In genomic region chr11:98586087-98586891, GRCm38 (mm10) we compare ENCODE assay signal across 9 mouse cellular contexts. TPM values are rescaled to one million over a fixed set of nuclear protein-coding genes. Genes with fewer than 3 reads are reported as not detected.
DNase-seq lines count a peak whose midpoint lies in the region; ATAC-seq and TF ChIP-seq lines count a peak whose summit lies in the region.
"Had no signal": no experiment of that assay in that cellular context is flagged by ENCODE, and none has a peak within 500 bp of the region (broad histone marks: within the 10 kb centered on the region; RNA-seq: fewer than 3 reads in every experiment).

No protein-coding gene starts in this region.

- peak overlapping the region; percentile 85 for H3K9ac ChIP-seq in embryonic facial prominence, embryonic 11.5 days (replicated peaks; ENCODE audit: low read length)
- H3K9ac ChIP-seq in limb, embryonic 12.5 days (replicated peaks) = peak overlapping the region; percentile 81
- peak overlapping the region; percentile 92 for H3K9ac ChIP-seq in neural tube, embryonic 15.5 days (replicated peaks)

- no peak for TF ChIP-seq CTCF in cerebellum, adult 2 months (IDR thresholded peaks at IDR 0.05; ENCODE audit: borderline replicate concordance, insufficient read depth, low read depth, low read length)

- 0 out of 2 replicates have a peak, but pooled peaks have one; percentile 32 for ATAC-seq in embryonic facial prominence, embryonic 11.5 days (replicated peaks; ENCODE audit: insufficient number of reproducible peaks, low FRiP score, low TSS enrichment, low read depth)
- peak; percentile 33; the same call in 1 of the 2 replicates for ATAC-seq in limb, embryonic 12.5 days (ENCODE audit: insufficient number of reproducible peaks, insufficient read depth, low FRiP score, low TSS enrichment, low read depth)
- peak; percentile 58 for ATAC-seq in neural tube, embryonic 15.5 days (ENCODE audit: low FRiP score)

- peak overlapping the region; percentile 88 for H3K4me3 ChIP-seq in cerebellum, adult 2 months (replicated peaks; ENCODE audit: insufficient read depth, low read depth, low read length)
- peak overlapping the region; percentile 80 for H3K4me3 ChIP-seq in embryonic facial prominence, embryonic 11.5 days (ENCODE audit: low read depth, low read length)
- peak overlapping the region; percentile 85 for H3K4me3 ChIP-seq in limb, embryonic 12.5 days (replicated peaks)
- H3K4me3 ChIP-seq in neural tube, embryonic 15.5 days (replicated peaks) = peak overlapping the region; percentile 93

- no peaks in the 10 kb centered on the region; the same call in 1 of the 2 replicates for H3K36me3 ChIP-seq in embryonic facial prominence, embryonic 11.5 days (replicated peaks; ENCODE audit: control insufficient read depth, insufficient read depth, low read depth, low read length)
- peaks cover 30% of the 10 kb centered on the region for H3K36me3 ChIP-seq in limb, embryonic 12.5 days
- peaks cover 21% of the 10 kb centered on the region for H3K36me3 ChIP-seq in neural tube, embryonic 15.5 days

- no peak for DNase-seq in cerebellum, adult 2 months
- no peak for DNase-seq in cerebellum, adult 8-10 months
- DNase-seq in 3134 (ENCODE audit: extremely low read depth, insufficient read length, low spot score) = peak; percentile 52
- no peak for DNase-seq in embryonic facial prominence, embryonic 11.5 days (ENCODE audit: low spot score)
- DNase-seq in heart, postnatal 14 days = peak; percentile 38 to 49
- DNase-seq in layer of hippocampus, adult 9-11 months = no peak

- under 1% methylated on average over 22 of the region's 22 CpGs for WGBS in cerebellum, adult 2 months
- 2% methylated on average over 22 of the region's 22 CpGs for WGBS in embryonic facial prominence, embryonic 11.5 days
- 3% methylated on average over 22 of the region's 22 CpGs for WGBS in limb, embryonic 12.5 days
- WGBS in neural tube, embryonic 15.5 days = 3% methylated on average over 21 of the region's 22 CpGs

- peaks cover 16% of the 10 kb centered on the region for H3K4me1 ChIP-seq in cerebellum, adult 2 months (ENCODE audit: control insufficient read depth, insufficient read depth, low read length)
- no peaks in the 10 kb centered on the region; the same call in 1 of the 2 replicates for H3K4me1 ChIP-seq in embryonic facial prominence, embryonic 11.5 days (ENCODE audit: control insufficient read depth, insufficient read depth, low read length)
- peaks cover 30% of the 10 kb centered on the region for H3K4me1 ChIP-seq in limb, embryonic 12.5 days (replicated peaks)
- H3K4me1 ChIP-seq in neural tube, embryonic 15.5 days = peaks cover 42% of the 10 kb centered on the region

- intact Hi-C loops in heart, postnatal 14 days (cut with DNase I) = no loop called here

- TF ChIP-seq POLR2A in cerebellum, adult 2 months (IDR thresholded peaks at IDR 0.05; ENCODE audit: borderline replicate concordance, insufficient read depth, low read length) = no peak

- peak overlapping the region; percentile 71 for H3K4me2 ChIP-seq in embryonic facial prominence, embryonic 11.5 days (ENCODE audit: low read depth, low read length)
- peak overlapping the region; percentile 94 for H3K4me2 ChIP-seq in limb, embryonic 12.5 days
- H3K4me2 ChIP-seq in neural tube, embryonic 15.5 days = peak overlapping the region; percentile 94

- no peak overlapping the region for H3K27ac ChIP-seq in cerebellum, adult 2 months (ENCODE audit: insufficient read depth, low read length)
- no peak overlapping the region; the same call in 1 of the 2 replicates for H3K27ac ChIP-seq in embryonic facial prominence, embryonic 11.5 days (replicated peaks; ENCODE audit: low read depth, low read length)
- H3K27ac ChIP-seq in limb, embryonic 12.5 days = peak overlapping the region; percentile 82
- H3K27ac ChIP-seq in neural tube, embryonic 15.5 days (replicated peaks) = peak overlapping the region; percentile 88

- no peaks in the 10 kb centered on the region for H3K9me3 ChIP-seq in embryonic facial prominence, embryonic 11.5 days (replicated peaks; ENCODE audit: control insufficient read depth, low read length)
- no peaks in the 10 kb centered on the region for H3K9me3 ChIP-seq in limb, embryonic 12.5 days
- no peaks in the 10 kb centered on the region for H3K9me3 ChIP-seq in neural tube, embryonic 15.5 days (replicated peaks)

- H3K27me3 ChIP-seq in cerebellum, adult 2 months (ENCODE audit: control insufficient read depth, insufficient read depth, low read length) = no peaks in the 10 kb centered on the region
- H3K27me3 ChIP-seq in embryonic facial prominence, embryonic 11.5 days (ENCODE audit: control insufficient read depth, insufficient read depth, low read length) = no peaks in the 10 kb centered on the region
- H3K27me3 ChIP-seq in limb, embryonic 12.5 days = peaks cover 4% of the 10 kb centered on the region; the same call in 1 of the 2 replicates
- no peaks in the 10 kb centered on the region; the same call in 1 of the 2 replicates for H3K27me3 ChIP-seq in neural tube, embryonic 15.5 days (replicated peaks)

RNA-seq across cellular contexts. Expression of gene Ormdl3, which starts 0.9 kb away (rescaled TPM):
- 64.6 and 66.8 TPM in 2 replicates for polyA plus RNA-seq in cerebellum, adult 2 months (2012; rRNA removed)
- polyA plus RNA-seq in embryonic facial prominence, embryonic 11.5 days (2014; fragmentation: Nextera tagmentation; extraction: Ambion mirVana) = 8.0 and 9.3 TPM in 2 replicates
- 10 to 100 TPM; 35.0 to 37.1 TPM for total RNA-seq in heart, postnatal 14 days (2021)
- 58.2 and 63.1 TPM in 2 replicates for polyA plus RNA-seq in limb, embryonic 12.5 days (2016; fragmentation: Nextera tagmentation; extraction: Ambion mirVana)
- 92.9 and 99.8 TPM in 2 replicates for polyA plus RNA-seq in neural tube, embryonic 15.5 days (2015; fragmentation: Nextera tagmentation; extraction: Ambion mirVana)

RNA-seq across cellular contexts. Expression of gene Lrrc3c, which starts 11.8 kb away (rescaled TPM):
- 0.41 TPM in 1 of 2 replicates, not detected in the other for polyA plus RNA-seq in cerebellum, adult 2 months (2012; rRNA removed)
- polyA plus RNA-seq in embryonic facial prominence, embryonic 11.5 days (2014; fragmentation: Nextera tagmentation; extraction: Ambion mirVana) = not detected in 2 replicates
- not detected for total RNA-seq in heart, postnatal 14 days (2021)
- polyA plus RNA-seq in limb, embryonic 12.5 days (2016; fragmentation: Nextera tagmentation; extraction: Ambion mirVana) = not detected in 2 replicates
- not detected in 2 replicates for polyA plus RNA-seq in neural tube, embryonic 15.5 days (2015; fragmentation: Nextera tagmentation; extraction: Ambion mirVana)
- total RNA-seq: gastrocnemius, postnatal 36 days had no signal

RNA-seq across cellular contexts. Expression of gene Zpbp2, which starts 35.4 kb away (rescaled TPM):
- polyA plus RNA-seq in cerebellum, adult 2 months (2012; rRNA removed) = 0.13 and 0.20 TPM in 2 replicates
- 0.24 TPM in 1 of 2 replicates, not detected in the other for polyA plus RNA-seq in embryonic facial prominence, embryonic 11.5 days (2014; fragmentation: Nextera tagmentation; extraction: Ambion mirVana)
- not detected for total RNA-seq in heart, postnatal 14 days (2021)
- 0.65 TPM in 1 of 2 replicates, not detected in the other for polyA plus RNA-seq in limb, embryonic 12.5 days (2016; fragmentation: Nextera tagmentation; extraction: Ambion mirVana)
- polyA plus RNA-seq in neural tube, embryonic 15.5 days (2015; fragmentation: Nextera tagmentation; extraction: Ambion mirVana) = 0.45 TPM in 1 of 2 replicates, not detected in the other
- total RNA-seq: gastrocnemius, postnatal 36 days had no signal

RNA-seq across cellular contexts. Expression of gene Gm12355, which starts 39.2 kb away (rescaled TPM):
- polyA plus RNA-seq in cerebellum, adult 2 months (2012; rRNA removed) = 0.33 and 0.35 TPM in 2 replicates
- polyA plus RNA-seq in embryonic facial prominence, embryonic 11.5 days (2014; fragmentation: Nextera tagmentation; extraction: Ambion mirVana) = 0.83 and 1.2 TPM in 2 replicates
- 10 to 100 TPM in 1 of 2 experiments, 1 to 10 TPM in 1; 8.8 to 12.9 TPM for total RNA-seq in heart, postnatal 14 days (2021)
- polyA plus RNA-seq in limb, embryonic 12.5 days (2016; fragmentation: Nextera tagmentation; extraction: Ambion mirVana) = 1.2 and 1.3 TPM in 2 replicates
- polyA plus RNA-seq in neural tube, embryonic 15.5 days (2015; fragmentation: Nextera tagmentation; extraction: Ambion mirVana) = 0.42 and 0.79 TPM in 2 replicates

RNA-seq across cellular contexts. Expression of gene Gsdma3, which starts 39.9 kb away (rescaled TPM):
- polyA plus RNA-seq in cerebellum, adult 2 months (2012; rRNA removed) = not detected in 2 replicates
- not detected in 2 replicates for polyA plus RNA-seq in embryonic facial prominence, embryonic 11.5 days (2014; fragmentation: Nextera tagmentation; extraction: Ambion mirVana)
- total RNA-seq in heart, postnatal 14 days (2021) = 1 to 10 TPM; 4.4 to 4.5 TPM
- not detected in 2 replicates for polyA plus RNA-seq in limb, embryonic 12.5 days (2016; fragmentation: Nextera tagmentation; extraction: Ambion mirVana)
- polyA plus RNA-seq in neural tube, embryonic 15.5 days (2015; fragmentation: Nextera tagmentation; extraction: Ambion mirVana) = not detected in 2 replicates

Comparison
In these comparisons a context has a peak if more than half of its experiments do, and no peak if none do; other contexts are left out.
1. DNase-seq: peak in 3134 (single experiment) and heart, postnatal 14 days (2 of 2); none in cerebellum, adult 2 months (0 of 2), cerebellum, adult 8-10 months (single experiment), embryonic facial prominence, embryonic 11.5 days (single experiment) and layer of hippocampus, adult 9-11 months (single experiment).
2. H3K27ac ChIP-seq: peak in limb, embryonic 12.5 days (single experiment) and neural tube, embryonic 15.5 days (single experiment); none in cerebellum, adult 2 months (single experiment) and embryonic facial prominence, embryonic 11.5 days (single experiment).
3. Peak in every context shown above with its lines, with median percentiles within 50 percentile points of each other: H3K4me3 ChIP-seq, ATAC-seq, H3K4me2 ChIP-seq and H3K9ac ChIP-seq.